Mouse (Mus musculus) CH12.LX (cell line): Measurements from ENCODE around the gene Tirap.

Experiments used
- CHD2 ChIP-seq: IDR thresholded peaks from 2 replicates; pipeline ENCODE4 v1.6.1; 2011; ENCODE audit warnings: low read length, improper control_type of control experiment
- CTCF ChIP-seq, 2 experiments: IDR thresholded peaks in 1 of 2; conservative IDR thresholded peaks in 1 of 2; 2 replicates each; pipeline ENCODE4 v1.5.1; 2011 to 2012; ENCODE audit warnings: low read depth in 2 of 2, low read length in 2 of 2, improper control_type of control experiment in 1 of 2, inconsistent platforms in 1 of 2, mild to moderate bottlenecking in 1 of 2, moderate library complexity in 1 of 2
- E2F4 ChIP-seq: IDR thresholded peaks from 2 replicates; pipeline ENCODE4 v1.6.1; 2011; ENCODE audit warnings: low read depth, low read length, improper control_type of control experiment; ENCODE audit not compliant: insufficient replicate concordance
- HCFC1 ChIP-seq: IDR thresholded peaks from 2 replicates; pipeline ENCODE4 v1.6.1; 2012; ENCODE audit warnings: low read depth, mild to moderate bottlenecking, inconsistent platforms, low read length, improper control_type of control experiment
- POLR2A ChIP-seq: IDR thresholded peaks from 2 replicates; pipeline ENCODE4 v1.6.1; 2011; ENCODE audit warnings: low read depth, mild to moderate bottlenecking, improper control_type of control experiment, low read length
- POLR2AphosphoS2 ChIP-seq: IDR thresholded peaks from 2 replicates; pipeline ENCODE4 v1.6.1; 2011; ENCODE audit warnings: low read depth, low read length, improper control_type of control experiment
- RAD21 ChIP-seq: IDR thresholded peaks from 2 replicates; pipeline ENCODE4 v1.6.1; 2011; ENCODE audit warnings: low read depth, mild to moderate bottlenecking, low read length, improper control_type of control experiment, moderate library complexity
- TBP ChIP-seq: conservative IDR thresholded peaks from 2 replicates; pipeline ENCODE4 v1.6.1; 2011; ENCODE audit warnings: low read depth, low read length, improper control_type of control experiment
- USF2 ChIP-seq: conservative IDR thresholded peaks from 2 replicates; pipeline ENCODE4 v1.6.1; 2011; ENCODE audit warnings: low read depth, low read length, improper control_type of control experiment
- ZC3H11A ChIP-seq: IDR thresholded peaks from 2 replicates; pipeline ENCODE4 v1.6.1; 2012; ENCODE audit warnings: low read depth, mild to moderate bottlenecking, inconsistent platforms, low read length, improper control_type of control experiment
- ZMIZ1 ChIP-seq: IDR thresholded peaks from 2 replicates; pipeline ENCODE4 v1.6.1; 2012; ENCODE audit warnings: low read depth, mild to moderate bottlenecking, inconsistent platforms, low read length, improper control_type of control experiment

DNA sequence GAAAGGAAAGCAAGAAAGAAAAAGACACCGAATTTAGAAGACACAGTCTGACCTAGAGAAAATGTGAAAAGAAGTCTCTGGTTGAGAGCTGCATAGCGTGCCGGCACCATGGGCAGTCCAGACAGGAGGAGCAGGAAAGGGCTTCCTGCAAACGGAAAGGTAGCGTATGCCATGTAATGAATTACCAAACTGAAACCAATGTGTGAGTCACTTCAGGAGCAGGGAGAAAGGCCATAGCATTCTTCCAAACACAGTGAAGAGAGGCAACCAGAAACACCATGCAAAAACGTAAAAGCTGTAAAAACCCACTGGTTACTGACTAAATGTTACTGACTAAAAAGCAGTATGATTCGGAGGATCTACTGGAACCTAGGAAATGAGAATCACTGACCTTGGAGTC, 38.4 kb downstream of the Tirap start:
- no peak for TF ChIP-seq ZC3H11A
- no peak for TF ChIP-seq POLR2A
- TF ChIP-seq ZMIZ1: no peak
- no peak for TF ChIP-seq HCFC1
- TF ChIP-seq USF2: no peak
- TF ChIP-seq CHD2: no peak
- TF ChIP-seq CTCF (conservative IDR thresholded peaks at IDR 0.05 in 1 of 2, IDR thresholded peaks at IDR 0.05 in 1 of 2; ENCODE audit: low read depth in 2 of 2, low read length in 2 of 2): no peak
- TF ChIP-seq RAD21: no peak
- no peak for TF ChIP-seq POLR2AphosphoS2
- no peak for TF ChIP-seq E2F4
- TF ChIP-seq TBP: no peak
